Mouse (Mus musculus) lung, postnatal 10 days (tissue): ENCODE measurements around the gene Nqo1.

Experiments
- DNase-seq: peaks from one replicate; pipeline ENCODE4 v3.0.0; 2021

Gene Nqo1

DNA sequence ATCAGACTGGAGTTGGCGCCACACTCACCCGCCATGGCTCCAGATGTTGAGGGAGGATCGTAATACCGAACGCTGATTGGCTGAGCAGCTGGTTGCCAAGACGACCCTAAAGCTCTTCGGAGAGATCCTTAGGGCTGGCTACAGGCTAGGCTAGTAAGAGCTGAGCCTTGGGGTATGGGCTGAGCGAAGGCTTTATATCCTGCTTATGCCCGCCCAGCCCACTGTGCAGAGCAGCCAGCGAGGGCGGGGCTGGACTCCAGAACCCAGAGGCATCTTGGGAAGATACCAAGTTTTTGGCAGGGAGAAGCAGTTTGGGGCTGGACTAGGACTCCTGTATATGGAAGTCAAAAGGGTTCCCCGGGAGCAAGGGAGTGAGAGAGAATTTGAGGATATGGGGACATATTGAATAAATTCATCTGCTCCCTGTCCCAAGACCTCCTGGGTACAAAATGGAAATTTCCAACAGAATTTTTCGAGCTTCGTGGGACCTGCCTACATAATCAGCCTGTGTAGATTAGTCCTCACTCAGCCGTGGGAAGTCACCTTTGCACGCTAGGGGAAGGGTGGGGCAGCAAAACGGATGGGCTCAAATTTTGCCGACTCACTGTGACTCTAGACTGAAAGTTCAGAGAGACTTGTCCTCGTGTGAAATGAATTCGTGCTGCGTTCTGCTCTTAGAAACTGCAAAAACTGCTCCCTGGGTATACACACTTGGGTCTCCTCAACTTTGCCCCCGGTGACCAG, at the start of gene Nqo1:
Gene Nqo1, minus strand, starts transcription at position 169 of the 744 bp plus-strand sequence.
- DNase-seq: peak; percentile 89

DNA sequence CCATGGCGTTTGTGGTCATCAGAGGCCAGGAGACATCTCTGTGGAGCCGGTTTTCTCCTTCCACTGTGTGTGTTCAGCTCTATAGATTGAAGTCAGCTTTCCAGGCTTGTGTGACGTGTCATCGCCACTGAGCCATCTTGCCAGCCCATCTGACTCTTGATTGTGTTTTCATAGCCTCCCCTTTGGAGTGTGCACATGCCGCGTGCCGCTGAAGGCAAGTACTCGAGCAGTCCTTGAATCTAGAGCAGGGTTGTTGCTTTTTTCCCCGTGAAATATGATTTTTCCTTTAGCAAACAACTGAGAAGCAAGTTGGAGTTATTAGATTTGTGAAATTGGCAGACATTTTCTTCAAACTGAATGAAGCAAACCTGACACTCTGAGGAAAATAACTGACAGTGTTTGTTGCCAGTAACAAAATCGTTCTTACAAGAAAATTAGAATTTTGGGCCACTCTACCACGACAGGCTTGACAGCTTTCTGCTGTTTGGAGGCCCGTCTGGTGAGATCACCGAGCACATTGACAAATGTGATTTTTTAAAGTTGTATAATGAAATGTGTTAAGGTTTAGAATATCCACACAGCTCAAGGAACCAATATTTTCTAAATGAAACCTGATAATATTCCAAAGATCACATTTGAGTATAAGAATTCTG, 48.5 kb upstream of the Nqo1 start:
- DNase-seq: no peak

DNA sequence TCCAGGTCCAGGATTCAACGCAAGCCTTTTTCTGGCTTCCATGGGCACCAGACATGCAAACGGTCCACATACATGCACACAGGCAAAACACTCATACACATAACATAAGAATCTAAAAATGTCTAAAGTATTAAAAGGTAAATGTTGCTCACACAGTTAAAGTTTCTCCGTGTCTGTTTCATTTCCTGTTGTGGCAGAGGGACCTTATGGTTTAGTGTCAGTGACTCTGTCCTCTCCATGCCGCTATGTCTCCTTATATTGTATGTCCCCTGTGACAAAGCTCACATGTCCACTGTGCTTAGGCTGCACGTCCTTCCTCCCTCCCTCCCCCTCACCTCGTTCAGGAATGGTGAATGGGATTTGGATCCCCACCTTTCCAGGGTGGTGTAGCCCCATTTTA, 46.6 kb upstream of the Nqo1 start:
- no peak for DNase-seq

DNA sequence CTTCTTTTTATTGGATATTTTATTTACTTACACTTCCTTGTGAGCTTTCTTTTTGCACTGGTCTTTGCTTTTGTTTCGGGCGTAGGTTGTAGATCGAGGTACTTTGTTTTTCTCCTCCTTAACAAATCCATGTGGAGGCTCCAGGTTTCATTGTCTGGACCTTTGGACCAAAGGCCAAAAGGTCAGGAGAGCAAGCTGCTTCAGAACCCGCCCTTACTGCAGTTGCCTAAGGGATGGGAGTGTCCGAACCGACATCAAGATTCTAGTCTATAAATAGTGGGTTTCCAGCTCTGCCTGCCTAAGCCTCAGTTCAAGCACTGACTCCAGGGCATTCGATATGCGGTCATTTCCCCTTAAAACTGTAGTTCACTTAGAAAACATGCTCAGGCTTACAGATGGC, 46.1 kb upstream of the Nqo1 start:
- DNase-seq: no peak

DNA sequence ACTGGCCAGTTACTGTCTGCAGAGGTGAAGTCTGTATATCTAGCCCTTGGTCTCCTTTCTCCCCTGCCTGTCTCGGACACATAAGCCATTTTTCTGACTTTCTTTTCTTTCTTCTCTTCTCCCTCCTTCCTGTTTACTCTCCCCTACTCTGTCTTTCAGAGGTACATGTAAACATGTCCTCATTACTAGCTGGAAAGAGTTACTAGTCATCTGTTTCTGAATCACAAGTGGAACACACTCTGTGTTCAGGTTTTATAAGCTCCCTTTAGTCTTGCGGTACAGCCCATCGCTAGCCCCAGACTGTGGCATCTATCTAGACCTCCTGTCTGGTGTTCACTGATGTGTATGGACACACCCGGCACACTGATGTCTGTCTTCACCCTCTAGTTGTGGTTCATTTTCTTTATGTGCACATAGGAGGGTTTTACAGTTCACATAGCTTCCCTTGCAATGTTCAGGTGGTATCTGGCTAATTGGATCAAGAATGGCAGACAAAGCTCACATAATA, 45.4 kb upstream of the Nqo1 start:
- DNase-seq: no peak

- DNase-seq: no peak
Measured at GRCm38 (mm10) chr8:107447713-107448112, 44.7 kb upstream of the Nqo1 start.

- peak; percentile 65 for DNase-seq
Measured at GRCm38 (mm10) chr8:107444626-107445025, 41.6 kb upstream of the Nqo1 start.

DNA sequence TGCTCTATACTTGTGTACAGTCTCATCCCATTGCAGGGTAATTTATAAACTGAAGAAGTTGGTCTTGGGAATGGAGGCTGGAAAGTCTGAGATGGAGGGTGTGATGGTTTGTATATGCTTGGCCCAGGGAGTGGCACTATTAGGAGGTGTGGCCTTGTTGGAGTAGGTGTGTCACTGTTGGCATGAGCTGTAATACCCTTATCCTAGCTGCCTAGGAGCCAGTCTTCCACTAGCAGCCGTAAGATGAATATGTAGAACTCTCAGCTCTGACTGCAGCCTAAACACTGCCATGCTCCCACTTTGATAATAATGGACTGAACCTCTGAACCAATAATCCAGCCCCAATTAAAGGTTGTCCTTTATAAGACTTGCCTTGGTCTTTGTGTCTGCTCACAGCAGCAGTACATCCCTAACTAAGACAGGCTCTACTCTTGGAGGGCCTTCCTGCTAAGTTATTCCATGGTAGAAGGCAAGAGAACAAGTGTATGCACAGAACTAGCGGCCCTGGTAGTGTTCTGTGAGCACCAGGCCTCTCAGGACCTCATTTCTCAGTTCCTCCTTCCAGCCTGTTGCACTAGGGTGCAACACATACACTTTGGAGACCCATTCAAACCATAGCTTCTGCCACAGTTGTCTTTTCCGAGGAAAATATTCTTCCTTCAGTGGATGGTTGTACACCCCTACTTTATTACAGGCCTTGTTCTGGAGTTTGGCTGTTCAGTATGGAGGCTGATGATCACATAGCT, 37.0 kb upstream of the Nqo1 start:
- DNase-seq: no peak

DNA sequence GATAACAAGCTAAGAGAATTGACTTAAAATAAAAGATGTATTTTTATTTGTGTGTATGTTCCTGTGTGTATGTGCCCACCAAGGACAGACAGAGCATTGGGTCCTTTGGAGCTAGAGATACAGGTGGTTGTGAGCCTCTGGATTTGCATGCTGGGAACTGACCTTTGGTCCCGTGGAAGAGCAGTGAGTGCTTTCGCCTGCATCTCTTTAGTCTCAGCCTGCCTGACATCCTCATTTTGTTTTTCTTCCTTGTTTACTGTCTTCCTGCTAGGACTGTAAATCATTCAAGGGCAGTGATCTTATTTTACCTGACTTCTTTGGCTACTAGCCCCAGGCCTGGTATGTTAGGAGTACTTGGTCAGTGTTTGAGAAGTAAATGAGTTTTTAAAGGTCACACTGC, 34.7 kb upstream of the Nqo1 start:
- DNase-seq: no peak

DNA sequence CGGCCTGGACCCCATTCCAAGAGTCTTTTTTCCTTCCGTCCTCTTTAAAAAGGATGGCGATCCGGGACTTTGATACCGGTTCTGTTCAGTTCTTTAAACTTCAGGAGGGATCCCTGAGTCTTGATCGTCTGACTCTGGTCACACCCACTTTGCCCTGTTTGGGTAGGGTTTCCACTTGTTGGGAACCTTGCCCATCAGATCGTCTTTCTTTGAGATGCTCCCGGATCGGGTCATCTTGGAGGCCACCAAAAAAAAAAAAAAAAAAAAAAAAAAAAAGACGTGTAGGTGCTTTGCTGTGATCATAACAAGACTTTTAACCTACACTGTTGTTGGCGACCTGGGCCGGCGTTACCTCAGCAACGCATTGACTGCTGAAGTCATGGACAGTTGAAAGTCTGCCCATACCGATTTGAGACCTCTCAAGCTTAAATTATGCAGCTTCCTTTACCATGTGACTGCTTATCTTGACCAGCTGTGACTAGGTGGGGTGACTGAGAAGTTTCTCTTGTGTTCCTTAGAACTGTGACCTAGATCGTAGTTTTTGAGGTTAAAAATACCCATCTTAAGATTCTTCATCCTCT, 33.9 kb upstream of the Nqo1 start:
- DNase-seq: peak; percentile 44

- DNase-seq: peak; percentile 79
Measured at GRCm38 (mm10) chr8:107435962-107436831, 33.2 kb upstream of the Nqo1 start, which contains the start of gene Wwp2. TSS of gene Wwp2 (plus strand) at chr8:107436365.

GRCm38 (mm10) chr8:107435421-107435961, 32.5 kb upstream of the Nqo1 start:
- DNase-seq: no peak

DNA sequence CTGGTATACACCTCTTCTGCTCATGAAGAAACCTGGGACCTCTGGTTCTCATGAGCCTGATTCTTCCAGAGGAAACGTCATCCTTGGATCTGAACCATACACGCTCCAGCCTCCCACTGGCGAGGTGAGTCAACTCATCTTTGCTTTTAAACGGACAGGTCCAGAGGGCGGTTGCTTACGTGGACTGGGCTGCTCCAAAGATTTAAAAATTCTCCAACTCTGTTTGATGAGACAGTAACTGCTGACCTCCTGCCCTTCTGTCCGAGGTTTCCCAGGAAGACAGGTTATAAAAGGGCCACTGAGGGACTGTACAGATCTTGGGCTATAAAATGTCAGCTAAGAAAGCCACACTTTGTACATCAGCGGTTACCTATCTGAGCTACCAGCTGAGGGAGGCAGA, 27.8 kb upstream of the Nqo1 start:
- no peak for DNase-seq

- no peak for DNase-seq
Measured at GRCm38 (mm10) chr8:107425230-107425597, 22.2 kb upstream of the Nqo1 start.

DNA sequence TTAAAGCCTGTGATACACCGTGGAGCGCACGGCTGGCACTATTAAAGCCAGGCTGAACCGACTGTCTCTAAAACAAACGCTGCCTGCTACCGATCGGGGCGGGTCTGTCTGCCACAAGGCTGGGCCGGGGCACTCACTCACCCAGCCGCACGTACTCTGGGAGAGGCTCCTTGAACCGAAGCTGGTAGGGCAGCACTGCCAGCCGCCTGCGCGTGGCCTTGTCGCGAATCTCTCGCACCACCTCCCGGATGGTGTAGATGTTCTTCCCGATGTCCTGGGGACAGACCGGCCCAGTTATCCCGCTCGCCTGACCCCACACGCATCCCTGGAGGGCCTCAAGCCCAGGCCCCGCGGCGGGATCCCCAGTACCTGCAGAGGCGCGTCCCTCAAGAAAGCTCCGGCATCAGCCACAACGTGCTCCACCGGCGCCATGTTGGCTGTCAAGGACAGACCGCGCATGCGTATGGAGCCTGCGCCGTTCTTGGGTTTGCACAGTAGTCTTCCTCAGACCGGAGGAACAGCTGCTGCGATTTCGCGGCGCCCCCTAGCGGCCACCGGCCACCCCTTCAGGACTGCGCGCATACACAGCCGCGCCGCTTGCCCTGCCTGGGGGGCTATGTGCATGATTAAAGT, 21.7 kb upstream of the Nqo1 start, which contains the start of gene Nob1:
Gene Nob1, minus strand, starts transcription at position 455 of the 633 bp plus-strand sequence.
- DNase-seq: peak; percentile 97

GRCm38 (mm10) chr8:107424176-107424575, 21.2 kb upstream of the Nqo1 start:
- no peak for DNase-seq

- no peak for DNase-seq
Measured at GRCm38 (mm10) chr8:107417001-107417400, 14.0 kb upstream of the Nqo1 start.

- no peak for DNase-seq
Measured at GRCm38 (mm10) chr8:107413881-107414280, 10.9 kb upstream of the Nqo1 start.

GRCm38 (mm10) chr8:107412552-107412951, 9.5 kb upstream of the Nqo1 start:
- no peak for DNase-seq

GRCm38 (mm10) chr8:107411391-107411790, 8.4 kb upstream of the Nqo1 start:
- DNase-seq: peak; percentile 17

- no peak for DNase-seq
Measured at GRCm38 (mm10) chr8:107405935-107406334, 2.9 kb upstream of the Nqo1 start.
